Mouse (Mus musculus) gastrocnemius, adult 18-20 months (tissue): ENCODE results near the gene H13. TPM values are rescaled to one million over a fixed set of nuclear protein-coding genes. Genes with fewer than 3 reads are reported as not detected.
"Not testable (repeated sequence)": the region's sequence is repeated elsewhere in the genome, so short reads cannot be mapped to it uniquely, and the experiment has no call there.

Source experiments
- DNase-seq: peaks from one replicate; pipeline ENCODE4 v3.0.0; 2021; ENCODE audit warnings: low spot score
- total RNA-seq, 2 experiments: library from RNA; stranded (reverse); gene quantifications; 2 replicates each; pipeline ENCODE4 v1.2.3; 2021

The H13 gene
- total RNA-seq, 2 experiments from 2014 or later, result 29.5 to 30.8 TPM

- peak; percentile 31 for DNase-seq
These were observed 11.9 kb upstream of the H13 start for GRCm38 (mm10) chr2:152657398-152657797.

- no peak for DNase-seq
These were observed 8.1 kb upstream of the H13 start for GRCm38 (mm10) chr2:152661163-152661562.

- not testable (repeated sequence) for DNase-seq
These were observed 3.1 kb upstream of the H13 start for GRCm38 (mm10) chr2:152666191-152666590.

GRCm38 (mm10) chr2:152669639-152670484 is 601 bp downstream of the H13 start:
- no peak for DNase-seq

GRCm38 (mm10) chr2:152670983-152671641 is 1.9 kb downstream of the H13 start:
- DNase-seq, result no peak

- DNase-seq, result no peak
These were observed 2.4 kb downstream of the H13 start for GRCm38 (mm10) chr2:152671642-152671999.

GRCm38 (mm10) chr2:152672166-152672565 is 2.9 kb downstream of the H13 start:
- DNase-seq, result peak; percentile 34

GRCm38 (mm10) chr2:152674148-152674547 is 4.9 kb downstream of the H13 start:
- DNase-seq, result no peak

- no peak for DNase-seq
These were observed 6.1 kb downstream of the H13 start for GRCm38 (mm10) chr2:152675252-152675791.

GRCm38 (mm10) chr2:152678302-152678701 is 9.0 kb downstream of the H13 start:
- no peak for DNase-seq

- no peak for DNase-seq
These were observed 9.7 kb downstream of the H13 start for GRCm38 (mm10) chr2:152678925-152679324.

- DNase-seq, result no peak
These were observed 10.6 kb downstream of the H13 start for GRCm38 (mm10) chr2:152679701-152680355.

GRCm38 (mm10) chr2:152683086-152683485 is 13.8 kb downstream of the H13 start:
- no peak for DNase-seq

- no peak for DNase-seq
These were observed 17.1 kb downstream of the H13 start for GRCm38 (mm10) chr2:152686399-152686798.

GRCm38 (mm10) chr2:152686806-152687267 is 17.6 kb downstream of the H13 start, which contains the start of gene Mcts2:
Gene Mcts2 (plus strand): TSS chr2:152687035.
- peak; percentile 94 for DNase-seq

GRCm38 (mm10) chr2:152691564-152692217 is 22.4 kb downstream of the H13 start:
- DNase-seq, result no peak

GRCm38 (mm10) chr2:152693233-152693632 is 24.0 kb downstream of the H13 start:
- DNase-seq, result peak; percentile 65

GRCm38 (mm10) chr2:152693735-152694134 is 24.5 kb downstream of the H13 start:
- DNase-seq, result no peak

- no peak for DNase-seq
These were observed 25.4 kb downstream of the H13 start for GRCm38 (mm10) chr2:152694708-152695107.

GRCm38 (mm10) chr2:152696016-152696415 is 26.8 kb downstream of the H13 start:
- DNase-seq, result no peak

GRCm38 (mm10) chr2:152696476-152697164 is 27.4 kb downstream of the H13 start:
- DNase-seq, result peak; percentile 93
